Mouse (Mus musculus): ENCODE results near the gene Asphd2. TPM values are rescaled to one million over a fixed set of nuclear protein-coding genes. Genes with fewer than 3 reads are reported as not detected.

Asphd2 gene
- total and polyA plus RNA-seq, 3 experiments, result 0.16 TPM; not detected in 2

GRCm38 (mm10) chr5:112384805-112385472 lies 9.7 kb downstream of the Asphd2 start:
- H3K4me3 ChIP-seq (ENCODE audit: low read depth, low read length), result no peak overlapping the region
- no peak for DNase-seq (ENCODE audit: low spot score)
- no peak for ATAC-seq (ENCODE audit: extremely low read depth, insufficient number of reproducible peaks, low FRiP score, poor library complexity, severe bottlenecking)
- H3K9me3 ChIP-seq (replicated peaks), result no peaks in the 10 kb centered on the region
- H3K4me1 ChIP-seq (ENCODE audit: insufficient read depth, low read depth, low read length), result peaks cover 17% of the 10 kb centered on the region
- TF ChIP-seq CTCF (IDR thresholded peaks at IDR 0.05; ENCODE audit: low read depth, low read length) (no peak), GATA2 (IDR thresholded peaks at IDR 0.05; ENCODE audit: borderline replicate concordance, low read depth, low read length) (no peak), TAL1 (conservative IDR thresholded peaks at IDR 0.05; ENCODE audit: low read depth, low read length) (no peak), GATA1 (IDR thresholded peaks at IDR 0.05; ENCODE audit: borderline replicate concordance, low read length) (no peak), POLR2AphosphoS5 (IDR thresholded peaks at IDR 0.05; ENCODE audit: insufficient replicate concordance, low read depth, low read length) (no peak)
- H3K36me3 ChIP-seq (replicated peaks), result peaks cover 17% of the 10 kb centered on the region
- peaks cover 9% of the 10 kb centered on the region for H3K27me3 ChIP-seq (ENCODE audit: insufficient read depth, low read length)

GRCm38 (mm10) chr5:112382641-112383330 lies 11.9 kb downstream of the Asphd2 start:
- peaks cover 39% of the 10 kb centered on the region for H3K36me3 ChIP-seq (replicated peaks)
- H3K27me3 ChIP-seq (ENCODE audit: insufficient read depth, low read length), result peaks cover 5% of the 10 kb centered on the region
- ATAC-seq (ENCODE audit: extremely low read depth, insufficient number of reproducible peaks, low FRiP score, poor library complexity, severe bottlenecking), result no peak
- no peak for DNase-seq (ENCODE audit: low spot score)
- no peak for TF ChIP-seq GATA1 (IDR thresholded peaks at IDR 0.05; ENCODE audit: borderline replicate concordance, low read length)
- TF ChIP-seq POLR2AphosphoS5 (IDR thresholded peaks at IDR 0.05; ENCODE audit: insufficient replicate concordance, low read depth, low read length), result no peak
- TF ChIP-seq TAL1 (conservative IDR thresholded peaks at IDR 0.05; ENCODE audit: low read depth, low read length), result no peak
- no peak for TF ChIP-seq GATA2 (IDR thresholded peaks at IDR 0.05; ENCODE audit: borderline replicate concordance, low read depth, low read length)
- no peak for TF ChIP-seq CTCF (IDR thresholded peaks at IDR 0.05; ENCODE audit: low read depth, low read length)
- H3K4me1 ChIP-seq (ENCODE audit: insufficient read depth, low read depth, low read length), result peaks cover 17% of the 10 kb centered on the region
- H3K9me3 ChIP-seq (replicated peaks), result no peaks in the 10 kb centered on the region
- no peak overlapping the region for H3K4me3 ChIP-seq (ENCODE audit: low read depth, low read length)

- TF ChIP-seq GATA1 (IDR thresholded peaks at IDR 0.05; ENCODE audit: borderline replicate concordance, low read length), result no peak
- no peak for TF ChIP-seq TAL1 (conservative IDR thresholded peaks at IDR 0.05; ENCODE audit: low read depth, low read length)
- no peak for TF ChIP-seq POLR2AphosphoS5 (IDR thresholded peaks at IDR 0.05; ENCODE audit: insufficient replicate concordance, low read depth, low read length)
- no peak for TF ChIP-seq CTCF (IDR thresholded peaks at IDR 0.05; ENCODE audit: low read depth, low read length)
- no peak for TF ChIP-seq GATA2 (IDR thresholded peaks at IDR 0.05; ENCODE audit: borderline replicate concordance, low read depth, low read length)
- Histone ChIP-seq H3K4me1 (ENCODE audit: insufficient read depth, low read depth, low read length) (peaks cover 17% of the 10 kb centered on the region), H3K36me3 (replicated peaks) (peaks cover 46% of the 10 kb centered on the region), H3K27me3 (ENCODE audit: insufficient read depth, low read length) (peaks cover 3% of the 10 kb centered on the region; the same call in 1 of the 2 replicates), H3K4me3 (ENCODE audit: low read depth, low read length) (no peak overlapping the region), H3K9me3 (replicated peaks) (no peaks in the 10 kb centered on the region)
- no peak for ATAC-seq (ENCODE audit: extremely low read depth, insufficient number of reproducible peaks, low FRiP score, poor library complexity, severe bottlenecking)
- DNase-seq (ENCODE audit: low spot score), result no peak
Observed at GRCm38 (mm10) chr5:112382042-112382441, 12.6 kb downstream of the Asphd2 start.

GRCm38 (mm10) chr5:112381154-112381553 lies 13.5 kb downstream of the Asphd2 start:
- peaks cover 14% of the 10 kb centered on the region for H3K4me1 ChIP-seq (ENCODE audit: insufficient read depth, low read depth, low read length)
- DNase-seq (ENCODE audit: low spot score) (no peak), ATAC-seq (ENCODE audit: extremely low read depth, insufficient number of reproducible peaks, low FRiP score, poor library complexity, severe bottlenecking) (no peak)
- H3K9me3 ChIP-seq (replicated peaks), result no peaks in the 10 kb centered on the region
- no peak overlapping the region for H3K4me3 ChIP-seq (ENCODE audit: low read depth, low read length)
- no peak for TF ChIP-seq GATA2 (IDR thresholded peaks at IDR 0.05; ENCODE audit: borderline replicate concordance, low read depth, low read length)
- no peak for TF ChIP-seq GATA1 (IDR thresholded peaks at IDR 0.05; ENCODE audit: borderline replicate concordance, low read length)
- TF ChIP-seq POLR2AphosphoS5 (IDR thresholded peaks at IDR 0.05; ENCODE audit: insufficient replicate concordance, low read depth, low read length), result no peak
- TF ChIP-seq TAL1 (conservative IDR thresholded peaks at IDR 0.05; ENCODE audit: low read depth, low read length), result no peak
- no peak for TF ChIP-seq CTCF (IDR thresholded peaks at IDR 0.05; ENCODE audit: low read depth, low read length)
- H3K36me3 ChIP-seq (replicated peaks), result peaks cover 55% of the 10 kb centered on the region
- peaks cover 3% of the 10 kb centered on the region; the same call in 1 of the 2 replicates for H3K27me3 ChIP-seq (ENCODE audit: insufficient read depth, low read length)

GRCm38 (mm10) chr5:112378716-112379115 lies 15.9 kb downstream of the Asphd2 start:
- Histone ChIP-seq H3K9me3 (replicated peaks) (no peaks in the 10 kb centered on the region), H3K27me3 (ENCODE audit: insufficient read depth, low read length) (peaks cover 3% of the 10 kb centered on the region; the same call in 1 of the 2 replicates), H3K4me1 (ENCODE audit: insufficient read depth, low read depth, low read length) (peaks cover 8% of the 10 kb centered on the region), H3K36me3 (replicated peaks) (peaks cover 79% of the 10 kb centered on the region), H3K4me3 (ENCODE audit: low read depth, low read length) (no peak overlapping the region)
- TF ChIP-seq CTCF (IDR thresholded peaks at IDR 0.05; ENCODE audit: low read depth, low read length), result no peak
- TF ChIP-seq GATA1 (IDR thresholded peaks at IDR 0.05; ENCODE audit: borderline replicate concordance, low read length), result no peak
- no peak for TF ChIP-seq GATA2 (IDR thresholded peaks at IDR 0.05; ENCODE audit: borderline replicate concordance, low read depth, low read length)
- no peak for TF ChIP-seq TAL1 (conservative IDR thresholded peaks at IDR 0.05; ENCODE audit: low read depth, low read length)
- no peak for TF ChIP-seq POLR2AphosphoS5 (IDR thresholded peaks at IDR 0.05; ENCODE audit: insufficient replicate concordance, low read depth, low read length)
- no peak for DNase-seq (ENCODE audit: low spot score)
- ATAC-seq (ENCODE audit: extremely low read depth, insufficient number of reproducible peaks, low FRiP score, poor library complexity, severe bottlenecking), result no peak

- ATAC-seq (ENCODE audit: extremely low read depth, insufficient number of reproducible peaks, low FRiP score, poor library complexity, severe bottlenecking) (no peak), DNase-seq (ENCODE audit: low spot score) (no peak)
- TF ChIP-seq TAL1 (conservative IDR thresholded peaks at IDR 0.05; ENCODE audit: low read depth, low read length), result no peak
- no peak for TF ChIP-seq CTCF (IDR thresholded peaks at IDR 0.05; ENCODE audit: low read depth, low read length)
- TF ChIP-seq GATA1 (IDR thresholded peaks at IDR 0.05; ENCODE audit: borderline replicate concordance, low read length), result no peak
- no peak for TF ChIP-seq POLR2AphosphoS5 (IDR thresholded peaks at IDR 0.05; ENCODE audit: insufficient replicate concordance, low read depth, low read length)
- TF ChIP-seq GATA2 (IDR thresholded peaks at IDR 0.05; ENCODE audit: borderline replicate concordance, low read depth, low read length), result no peak
- H3K4me3 ChIP-seq (ENCODE audit: low read depth, low read length), result no peak overlapping the region
- H3K9me3 ChIP-seq (replicated peaks), result no peaks in the 10 kb centered on the region
- H3K4me1 ChIP-seq (ENCODE audit: insufficient read depth, low read depth, low read length), result peaks cover 8% of the 10 kb centered on the region
- H3K36me3 ChIP-seq (replicated peaks), result peaks cover 92% of the 10 kb centered on the region
- no peaks in the 10 kb centered on the region for H3K27me3 ChIP-seq (ENCODE audit: insufficient read depth, low read length)
Observed at GRCm38 (mm10) chr5:112377380-112377779, 17.3 kb downstream of the Asphd2 start.

Measured in G1E (cell line).